Mouse (Mus musculus): ENCODE results near the gene Cryl1.

Cryl1 gene

DNA sequence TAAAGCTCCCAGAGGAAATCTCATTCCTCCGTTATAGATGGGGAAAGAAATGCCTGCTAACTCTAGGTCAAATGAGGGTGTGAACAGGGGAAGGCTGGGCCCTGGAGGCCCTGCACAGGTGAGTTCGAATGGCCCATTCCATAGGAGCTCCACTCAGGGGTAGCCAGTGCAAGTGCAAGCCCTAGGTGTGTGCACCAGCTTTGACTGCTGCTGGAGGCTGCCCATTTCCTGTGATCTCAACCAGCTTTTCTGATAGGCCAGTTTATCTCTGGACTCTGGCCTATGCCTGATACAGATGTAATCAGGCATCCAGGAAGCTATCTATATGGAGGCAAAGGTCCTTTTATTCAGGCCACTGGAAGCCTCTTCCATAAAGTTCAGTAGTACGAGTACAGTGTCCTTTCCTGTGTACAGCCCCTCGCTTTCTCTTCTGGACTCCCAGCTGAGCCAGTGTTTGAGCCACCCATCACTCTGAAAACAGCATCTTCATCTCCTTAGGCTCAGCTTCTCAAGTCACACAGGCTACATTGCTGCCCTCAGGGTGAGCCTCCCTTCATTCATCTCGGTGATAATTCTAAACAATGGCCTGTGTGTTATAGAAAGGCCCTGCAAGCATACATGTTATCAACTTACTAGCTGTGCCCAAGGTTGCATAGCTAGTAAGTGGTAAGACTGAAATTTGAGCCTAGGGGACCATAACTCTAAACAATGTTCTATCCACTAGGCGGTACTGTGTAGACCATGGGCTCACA, 167.9 kb downstream of the Cryl1 start:
- DNase-seq, result no peak

All from right cerebral cortex, postnatal 4 days (tissue).